Mouse (Mus musculus) liver, embryonic 14.5 days (tissue): ENCODE measurements around the gene Ttc41.

Source experiments
- CTCF ChIP-seq: IDR thresholded peaks from 2 replicates; pipeline ENCODE4 v1.5.1; 2016; ENCODE audit warnings: antibody characterized with exemption, low read depth, control low read depth
- EP300 ChIP-seq: IDR thresholded peaks from 2 replicates; pipeline ENCODE4 v1.6.1; 2016; ENCODE audit warnings: antibody characterized with exemption, low read depth

DNA sequence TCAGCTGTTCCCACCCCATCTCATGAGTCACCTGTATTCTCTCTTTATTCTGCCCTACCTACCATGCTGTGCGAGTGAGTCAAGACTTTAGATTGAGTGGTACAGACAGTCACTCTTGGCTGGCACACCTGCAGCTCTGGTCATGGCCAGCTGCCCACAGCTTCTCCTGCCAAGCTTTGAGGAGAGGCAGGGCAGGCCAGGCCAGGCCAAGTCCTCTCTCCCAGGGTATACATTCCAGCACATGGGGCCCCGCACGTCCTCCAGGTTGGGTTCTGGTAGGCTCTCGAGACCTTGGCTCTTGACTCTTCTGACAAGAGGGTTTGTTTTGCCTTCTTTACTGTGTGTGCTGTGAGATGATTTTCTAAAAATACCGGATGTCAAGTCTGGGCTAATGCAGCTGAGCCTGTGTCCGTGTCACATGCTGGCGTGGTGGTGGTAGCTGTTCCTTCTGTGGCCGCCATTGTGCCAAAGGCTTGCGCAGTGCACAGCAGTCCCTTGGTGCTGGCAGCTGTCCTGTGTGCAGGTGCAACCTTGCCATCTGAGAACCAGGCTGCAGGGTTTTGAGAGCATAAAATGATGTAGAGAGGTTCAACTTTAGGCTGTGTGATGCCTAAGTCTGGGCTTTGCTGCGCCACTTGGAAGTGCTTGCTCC lies 120.4 kb downstream of the Ttc41 start:
- no peak for TF ChIP-seq CTCF
- no peak for TF ChIP-seq EP300
